Mouse (Mus musculus) midbrain, embryonic 10.5 days (tissue): ENCODE data around the gene Cln6. TPM values are rescaled to one million over a fixed set of nuclear protein-coding genes. Genes with fewer than 3 reads are reported as not detected.
"Not testable (repeated sequence)": the region's sequence is repeated elsewhere in the genome, so short reads cannot be mapped to it uniquely, and the experiment has no call there.

Source experiments
- DNase-seq: peaks from one replicate; pipeline ENCODE4 v3.0.0-alpha.2; 2017; ENCODE audit warnings: low spot score
- H3K27ac ChIP-seq: fragments of 300-500 bp; sonication (generic); replicated peaks from 2 replicates; pipeline ENCODE4 v1.5.1; 2016; ENCODE audit warnings: mild to moderate bottlenecking
- H3K27me3 ChIP-seq: fragments of 300-500 bp; sonication (generic); 2 replicates; pipeline ENCODE4 v1.6.1; 2016; ENCODE audit warnings: low read depth, mild to moderate bottlenecking; ENCODE audit not compliant: poor library complexity, severe bottlenecking
- H3K36me3 ChIP-seq: fragments of 300-500 bp; sonication (generic); 2 replicates; pipeline ENCODE4 v1.6.1; 2016; ENCODE audit warnings: mild to moderate bottlenecking, moderate library complexity
- H3K4me1 ChIP-seq: fragments of 300-500 bp; sonication (generic); 2 replicates; pipeline ENCODE4 v1.6.1; 2016
- H3K4me3 ChIP-seq: fragments of 300-500 bp; sonication (generic); 2 replicates; pipeline ENCODE4 v1.5.1; 2016; ENCODE audit warnings: mild to moderate bottlenecking, moderate library complexity
- H3K9me3 ChIP-seq: fragments of 300-500 bp; sonication (generic); replicated peaks from 2 replicates; pipeline ENCODE4 v1.6.1; 2016; ENCODE audit warnings: mild to moderate bottlenecking
- WGBS: fragments of 180-500 bp; shearing (Covaris S2); methylation state at CpG from one replicate; pipeline ENCODE4 v1.1.7; 2016; 5-methylcytosine and 5-hydroxymethylcytosine counted together
- polyA plus RNA-seq: library from polyadenylated mRNA; unstranded; fragments of >200 nt; fragmentation: Nextera tagmentation; extraction: Ambion mirVana; gene quantifications from 2 replicates; pipeline ENCODE4 v1.2.1, GENCODE M21; 2016

Gene Cln6
- polyA plus RNA-seq, 1 experiment from 2014 or later = 13.3 TPM

GRCm38 (mm10) chr9:62860102-62860501, 21.5 kb downstream of the Cln6 start:
- H3K9me3 ChIP-seq, H3K27me3 ChIP-seq, DNase-seq, H3K4me3 ChIP-seq, H3K36me3 ChIP-seq, H3K27ac ChIP-seq: not testable (repeated sequence)
- WGBS = 66% methylated on average over 7 of the region's 7 CpGs
- H3K4me1 ChIP-seq = peaks cover 27% of the 10 kb centered on the region

GRCm38 (mm10) chr9:62860866-62861265, 22.3 kb downstream of the Cln6 start:
- 36% methylated on average over 4 of the region's 4 CpGs for WGBS
- Histone ChIP-seq H3K4me1 (peaks cover 27% of the 10 kb centered on the region), H3K4me3 (no peak overlapping the region), H3K27ac (no peak overlapping the region), H3K9me3 (no peaks in the 10 kb centered on the region), H3K36me3 (no peaks in the 10 kb centered on the region), H3K27me3 (no peaks in the 10 kb centered on the region)
- DNase-seq = no peak

DNA sequence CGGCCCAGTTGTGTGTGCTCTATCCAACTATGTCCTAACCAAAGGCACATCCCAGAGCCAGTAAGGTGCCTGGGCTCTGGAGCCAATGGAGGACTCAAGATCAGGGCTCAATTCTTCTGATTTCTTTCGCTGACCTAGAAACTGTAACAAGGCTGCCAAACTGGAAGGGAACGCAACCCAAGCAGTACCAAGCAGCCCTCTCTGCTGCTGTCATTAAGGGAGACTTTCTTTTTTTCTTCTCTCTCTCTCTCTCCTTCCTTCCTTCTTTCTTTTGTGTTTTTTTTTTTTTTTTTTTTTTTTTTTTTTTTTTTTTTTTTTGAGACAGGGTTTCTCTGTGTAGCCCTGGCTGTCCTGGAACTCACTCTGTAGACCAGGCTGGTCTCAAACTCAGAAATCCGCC, 30.7 kb downstream of the Cln6 start:
- H3K27ac ChIP-seq, DNase-seq, H3K36me3 ChIP-seq, H3K4me1 ChIP-seq, H3K27me3 ChIP-seq, H3K9me3 ChIP-seq, H3K4me3 ChIP-seq: not testable (repeated sequence)
- WGBS = 94% methylated on average over 4 of the region's 4 CpGs

GRCm38 (mm10) chr9:62870728-62871127, 32.1 kb downstream of the Cln6 start:
- Histone ChIP-seq H3K36me3 (no peaks in the 10 kb centered on the region), H3K9me3 (no peaks in the 10 kb centered on the region), H3K4me3 (no peak overlapping the region), H3K27me3 (no peaks in the 10 kb centered on the region), H3K4me1 (peaks cover 4% of the 10 kb centered on the region; the same call in 1 of the 2 replicates), H3K27ac (no peak overlapping the region)
- no peak for DNase-seq

DNA sequence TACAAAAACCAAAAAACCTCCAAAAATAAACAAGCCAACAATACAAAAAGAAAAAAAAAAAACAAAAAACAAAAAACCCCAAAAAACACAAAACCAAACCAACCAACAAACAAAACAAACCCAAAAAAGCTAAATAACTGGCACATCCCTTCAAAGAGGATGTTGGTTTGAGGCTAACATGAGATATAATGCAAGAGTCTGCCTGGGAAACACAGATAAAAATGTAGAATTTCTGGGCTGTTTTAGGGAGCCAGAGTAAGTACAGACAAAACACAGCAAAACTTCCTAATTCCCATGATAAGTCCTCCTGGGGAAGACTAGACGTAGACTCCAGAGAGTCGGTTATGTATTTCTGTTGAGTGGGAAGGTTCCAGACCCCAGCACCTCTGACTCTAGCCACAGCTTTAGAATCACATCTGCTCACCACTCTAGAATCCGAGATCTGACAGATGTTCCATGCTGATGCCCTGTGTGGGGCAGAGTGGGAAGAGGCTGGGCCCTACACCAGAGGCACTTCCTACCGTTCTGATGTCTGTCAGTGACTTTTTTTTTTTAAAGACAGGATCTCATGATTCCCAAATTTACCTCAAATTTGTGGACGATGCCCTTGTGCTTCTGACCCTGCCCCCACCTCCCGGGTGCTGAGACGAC, 38.5 kb downstream of the Cln6 start:
- WGBS = 87% methylated on average over 7 of the region's 7 CpGs
- H3K27me3 ChIP-seq = no peaks in the 10 kb centered on the region
- H3K4me3 ChIP-seq = no peak overlapping the region
- peaks cover 20% of the 10 kb centered on the region for H3K36me3 ChIP-seq
- H3K4me1 ChIP-seq = no peaks in the 10 kb centered on the region
- DNase-seq = no peak
- H3K27ac ChIP-seq = no peak overlapping the region
- no peaks in the 10 kb centered on the region for H3K9me3 ChIP-seq

DNA sequence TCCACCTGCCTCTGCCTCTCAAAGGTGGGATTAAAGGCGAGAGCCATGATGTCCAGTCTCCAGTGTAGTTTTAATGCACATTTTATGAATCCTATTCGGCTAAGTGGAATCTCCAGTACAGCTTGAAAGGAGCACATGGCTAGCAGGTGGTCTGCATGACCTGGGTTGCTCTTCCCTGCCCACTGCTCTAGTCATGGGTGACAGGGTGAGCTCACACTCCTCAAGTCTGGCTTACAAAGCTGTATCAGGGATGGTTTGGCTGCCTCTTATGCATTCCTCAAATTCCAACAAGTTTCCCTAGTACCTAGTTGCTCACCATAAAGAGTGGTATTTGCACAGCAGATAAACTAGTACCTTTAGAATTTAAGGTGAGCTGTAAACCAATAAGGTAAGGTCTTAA, 39.2 kb downstream of the Cln6 start:
- no peaks in the 10 kb centered on the region for H3K4me1 ChIP-seq
- H3K27ac ChIP-seq = no peak overlapping the region
- 83% methylated on average over 2 of the region's 2 CpGs for WGBS
- H3K9me3 ChIP-seq = no peaks in the 10 kb centered on the region
- H3K4me3 ChIP-seq = no peak overlapping the region
- H3K27me3 ChIP-seq = no peaks in the 10 kb centered on the region
- H3K36me3 ChIP-seq = peaks cover 27% of the 10 kb centered on the region
- no peak for DNase-seq

GRCm38 (mm10) chr9:62881871-62882270, 43.3 kb downstream of the Cln6 start:
- 85% methylated on average over 12 of the region's 12 CpGs for WGBS

DNA sequence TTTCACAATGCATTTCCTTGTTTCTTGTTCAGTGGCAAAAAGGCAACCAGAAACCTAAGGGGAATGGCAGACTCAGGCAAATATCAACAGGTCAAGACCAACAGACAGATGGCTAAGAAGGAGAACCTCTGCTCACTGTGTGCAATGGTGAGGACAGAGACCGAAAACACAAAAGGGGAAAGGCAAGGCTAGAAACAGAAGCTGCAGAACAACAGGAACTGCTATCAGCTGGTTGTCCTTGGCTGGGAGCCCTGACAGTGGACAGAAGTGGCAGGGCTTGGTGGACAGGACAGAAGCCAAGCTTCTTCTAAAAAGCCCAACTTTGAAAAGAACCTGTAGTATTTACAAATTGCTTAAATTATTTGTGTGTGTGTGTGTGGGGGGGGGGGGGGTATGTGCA, 55.9 kb downstream of the Cln6 start:
- Histone ChIP-seq H3K4me3 (no peak overlapping the region), H3K9me3 (no peaks in the 10 kb centered on the region; the same call in 1 of the 2 replicates), H3K4me1 (no peaks in the 10 kb centered on the region), H3K36me3 (peaks cover 76% of the 10 kb centered on the region), H3K27ac (no peak overlapping the region), H3K27me3 (no peaks in the 10 kb centered on the region)
- no peak for DNase-seq
- 87% methylated on average over 1 of the region's 1 CpGs for WGBS

More at GRCm38 (mm10) chr9:62881871-62882270, 43.3 kb downstream of the Cln6 start:
- Histone ChIP-seq H3K27ac (no peak overlapping the region), H3K4me3 (no peak overlapping the region), H3K4me1 (no peaks in the 10 kb centered on the region), H3K27me3 (no peaks in the 10 kb centered on the region), H3K9me3 (no peaks in the 10 kb centered on the region), H3K36me3 (peaks cover 66% of the 10 kb centered on the region)
- DNase-seq = no peak

Other genes starting within 250 kb of the Cln6 start
- 2.3 and 3.4 TPM in 2 replicates for gene Itga11, start 161.0 kb upstream of the Cln6 start, polyA plus RNA-seq
- 34.5 and 41.0 TPM in 2 replicates for gene Fem1b, start 26.9 kb upstream of the Cln6 start, polyA plus RNA-seq
- gene Calml4, start 19.3 kb downstream of the Cln6 start, polyA plus RNA-seq = 0.36 and 0.60 TPM in 2 replicates
- gene Pias1, start 149.1 kb downstream of the Cln6 start, polyA plus RNA-seq = 56.8 and 63.6 TPM in 2 replicates